Mouse (Mus musculus): Measurements from ENCODE around the gene Ovol2. TPM values are rescaled to one million over a fixed set of nuclear protein-coding genes. Genes with fewer than 3 reads are reported as not detected.

Gene Ovol2
- total RNA-seq, 2 experiments from 2014 or later, result 6.8 to 8.6 TPM

GRCm38 (mm10) chr2:144270507-144271420 is 61.2 kb downstream of the Ovol2 start, which contains the start of the genes Mgme1 and Snx5:
Gene Mgme1, plus strand, starts transcription at chr2:144270663.
Gene Snx5, minus strand, starts transcription at chr2:144270906.
- DNase-seq (ENCODE audit: low spot score in 2 of 2), result peak; percentile 97 to 98
- intact Hi-C loops (cut with DNase I), result loop anchor here (2.0 kb wide), 1 partner anchor 260 kb away; the partner anchor contains the start of gene Rrbp1

- no peak for DNase-seq (ENCODE audit: low spot score in 2 of 2)
- intact Hi-C loops (cut with DNase I), result loop anchor here (2.0 kb wide), 1 partner anchor 259 kb away; the partner anchor contains the start of gene Rrbp1
Measured at GRCm38 (mm10) chr2:144269679-144270475, 62.1 kb downstream of the Ovol2 start.

GRCm38 (mm10) chr2:144269306-144269650 is 62.7 kb downstream of the Ovol2 start:
- intact Hi-C loops (cut with DNase I), result no loop called here
- no peak for DNase-seq (ENCODE audit: low spot score in 2 of 2)

GRCm38 (mm10) chr2:144268446-144269305 is 63.3 kb downstream of the Ovol2 start:
- no peak for DNase-seq (ENCODE audit: low spot score in 2 of 2)
- intact Hi-C loops (cut with DNase I), result no loop called here

GRCm38 (mm10) chr2:144267731-144268015 is 64.3 kb downstream of the Ovol2 start:
- intact Hi-C loops (cut with DNase I), result no loop called here

GRCm38 (mm10) chr2:144267004-144267730 is 64.8 kb downstream of the Ovol2 start:
- intact Hi-C loops (cut with DNase I), result no loop called here
- no peak for DNase-seq (ENCODE audit: low spot score in 2 of 2)

More at GRCm38 (mm10) chr2:144267731-144268015, 64.3 kb downstream of the Ovol2 start:
- peak in 1 of 2 experiments; percentile 73 for DNase-seq (ENCODE audit: low spot score in 2 of 2)

GRCm38 (mm10) chr2:144265916-144266683 is 65.8 kb downstream of the Ovol2 start:
- intact Hi-C loops (cut with DNase I), result no loop called here
- peak in 1 of 2 experiments; percentile 41 for DNase-seq (ENCODE audit: low spot score in 2 of 2)

GRCm38 (mm10) chr2:144265120-144265488 is 66.8 kb downstream of the Ovol2 start:
- intact Hi-C loops (cut with DNase I), result no loop called here
- DNase-seq (ENCODE audit: low spot score in 2 of 2), result no peak

- intact Hi-C loops (cut with DNase I), result no loop called here
- no peak for DNase-seq (ENCODE audit: low spot score in 2 of 2)
Measured at GRCm38 (mm10) chr2:144264398-144265119, 67.4 kb downstream of the Ovol2 start.

- intact Hi-C loops (cut with DNase I), result no loop called here
- no peak for DNase-seq (ENCODE audit: low spot score in 2 of 2)
Measured at GRCm38 (mm10) chr2:144262837-144263236, 69.1 kb downstream of the Ovol2 start.

Other genes with a start within 250 kb of the Ovol2 start
- 1 to 10 TPM; 5.2 to 5.7 TPM for gene Mgme1, start 61.5 kb downstream of the Ovol2 start, total RNA-seq (2021)
- 10 to 100 TPM; 77.5 to 81.3 TPM for gene Snx5, start 61.2 kb downstream of the Ovol2 start, total RNA-seq (2021)
- 10 to 100 TPM; 32.2 to 36.0 TPM for gene Kat14, start 36.8 kb upstream of the Ovol2 start, total RNA-seq (2021)
- gene Pet117, start 36.9 kb upstream of the Ovol2 start, total RNA-seq (2021), result 1 to 10 TPM; 7.4 to 9.1 TPM
- 100 to 1,000 TPM; 154 to 164 TPM for gene Dzank1, start 195.3 kb upstream of the Ovol2 start, total RNA-seq (2021)
- 10 to 100 TPM; 23.9 to 26.5 TPM for gene Polr3f, start 195.6 kb upstream of the Ovol2 start, total RNA-seq (2021)
- 10 to 100 TPM; 27.7 to 28.4 TPM for gene Rbbp9, start 218.7 kb upstream of the Ovol2 start, total RNA-seq (2021)
- gene Sec23b, start 224.1 kb upstream of the Ovol2 start, total RNA-seq (2021), result 10 to 100 TPM; 48.4 to 50.1 TPM